Comparison of ENCODE assay signal across 15 mouse cellular contexts in genomic region chr11:115171125-115171524, GRCm38 (mm10). TPM values are rescaled to one million over a fixed set of nuclear protein-coding genes. Genes with fewer than 3 reads are reported as not detected.
DNase-seq lines count a peak whose midpoint lies in the region; ATAC-seq and TF ChIP-seq lines count a peak whose summit lies in the region.
"Had no signal": no experiment of that assay in that cellular context is flagged by ENCODE, and none has a peak within 500 bp of the region (broad histone marks: within the 10 kb centered on the region; RNA-seq: fewer than 3 reads in every experiment).

No protein-coding gene starts in this region.

- ATAC-seq in midbrain, embryonic 14.5 days (ENCODE audit: low FRiP score, low TSS enrichment), result no peak
- no peak for ATAC-seq in neural tube, embryonic 15.5 days (ENCODE audit: low FRiP score)
- ATAC-seq: midbrain, embryonic 15.5 days had no signal

- no peak for TF ChIP-seq CTCF in cerebellum, adult 2 months (IDR thresholded peaks at IDR 0.05; ENCODE audit: borderline replicate concordance, insufficient read depth, low read depth, low read length)

- peak; percentile 73 to 78 for DNase-seq in cerebellum, adult 2 months
- DNase-seq in cerebellum, adult 8-10 months, result no peak
- DNase-seq in midbrain, embryonic 10.5 days (ENCODE audit: low spot score), result no peak
- no peak for DNase-seq in midbrain, embryonic 14.5 days
- DNase-seq in kidney, adult 9 months, result peak; percentile 81
- no peak for DNase-seq in heart, adult 18-20 months
- DNase-seq in frontal cortex, adult 2 months (ENCODE audit: extremely low spot score in 1 of 2, low spot score in 1 of 2), result no peak
- DNase-seq: adrenal gland, postnatal 25 days; gastrocnemius, postnatal 14 days; lung, embryonic 14.5 days had no signal

- no peaks in the 10 kb centered on the region for H3K36me3 ChIP-seq in midbrain, embryonic 10.5 days
- no peaks in the 10 kb centered on the region for H3K36me3 ChIP-seq in midbrain, embryonic 14.5 days (ENCODE audit: control insufficient read depth, insufficient read depth, low read length)
- no peaks in the 10 kb centered on the region for H3K36me3 ChIP-seq in neural tube, embryonic 15.5 days
- H3K36me3 ChIP-seq: forebrain, embryonic 12.5 days; heart, embryonic 15.5 days; midbrain, embryonic 15.5 days had no signal

- no peak overlapping the region for H3K27ac ChIP-seq in cerebellum, adult 2 months (ENCODE audit: insufficient read depth, low read length)
- 0 out of 2 replicates have a peak overlapping the region, but pooled peaks have one; percentile 9 for H3K27ac ChIP-seq in midbrain, embryonic 10.5 days (replicated peaks)
- no peak overlapping the region for H3K27ac ChIP-seq in midbrain, embryonic 14.5 days (replicated peaks; ENCODE audit: low read depth, low read length)
- no peak overlapping the region for H3K27ac ChIP-seq in neural tube, embryonic 15.5 days (replicated peaks)
- H3K27ac ChIP-seq: forebrain, embryonic 12.5 days; heart, embryonic 15.5 days; midbrain, embryonic 15.5 days had no signal

- no peak for TF ChIP-seq POLR2A in cerebellum, adult 2 months (IDR thresholded peaks at IDR 0.05; ENCODE audit: borderline replicate concordance, insufficient read depth, low read length)

- H3K9me3 ChIP-seq in midbrain, embryonic 10.5 days (replicated peaks), result no peaks in the 10 kb centered on the region
- H3K9me3 ChIP-seq in midbrain, embryonic 14.5 days (ENCODE audit: control insufficient read depth, low read length), result no peaks in the 10 kb centered on the region
- H3K9me3 ChIP-seq in neural tube, embryonic 15.5 days (replicated peaks), result no peaks in the 10 kb centered on the region
- H3K9me3 ChIP-seq: forebrain, embryonic 12.5 days; heart, embryonic 15.5 days; midbrain, embryonic 15.5 days had no signal

- no peak overlapping the region for H3K9ac ChIP-seq in midbrain, embryonic 14.5 days (replicated peaks; ENCODE audit: low read length)
- H3K9ac ChIP-seq in neural tube, embryonic 15.5 days (replicated peaks), result no peak overlapping the region
- H3K9ac ChIP-seq: forebrain, embryonic 12.5 days; heart, embryonic 15.5 days; lung, embryonic 14.5 days; midbrain, embryonic 15.5 days had no signal

- H3K27me3 ChIP-seq in cerebellum, adult 2 months (ENCODE audit: control insufficient read depth, insufficient read depth, low read length), result no peaks in the 10 kb centered on the region
- peaks cover 58% of the 10 kb centered on the region for H3K27me3 ChIP-seq in midbrain, embryonic 10.5 days (ENCODE audit: low read depth, poor library complexity, severe bottlenecking)
- no peaks in the 10 kb centered on the region for H3K27me3 ChIP-seq in midbrain, embryonic 14.5 days (ENCODE audit: control insufficient read depth, insufficient read depth, low read length)
- H3K27me3 ChIP-seq in neural tube, embryonic 15.5 days (replicated peaks), result peaks cover 2% of the 10 kb centered on the region; the same call in 1 of the 2 replicates

- 17% methylated on average over 8 of the region's 8 CpGs for WGBS in cerebellum, adult 2 months
- 50% methylated on average over 8 of the region's 8 CpGs for WGBS in midbrain, embryonic 10.5 days
- WGBS in midbrain, embryonic 14.5 days, result 54% methylated on average over 8 of the region's 8 CpGs
- WGBS in neural tube, embryonic 15.5 days, result 31% methylated on average over 8 of the region's 8 CpGs

- peaks cover 24% of the 10 kb centered on the region for H3K4me1 ChIP-seq in cerebellum, adult 2 months (ENCODE audit: control insufficient read depth, insufficient read depth, low read length)
- H3K4me1 ChIP-seq in midbrain, embryonic 10.5 days, result peaks cover 57% of the 10 kb centered on the region
- peaks cover 25% of the 10 kb centered on the region for H3K4me1 ChIP-seq in midbrain, embryonic 14.5 days (ENCODE audit: control insufficient read depth, insufficient read depth, low read length)
- H3K4me1 ChIP-seq in neural tube, embryonic 15.5 days, result peaks cover 51% of the 10 kb centered on the region

- H3K4me2 ChIP-seq in midbrain, embryonic 14.5 days (ENCODE audit: low read length), result no peak overlapping the region
- peak overlapping the region; percentile 6; the same call in 1 of the 2 replicates for H3K4me2 ChIP-seq in neural tube, embryonic 15.5 days
- H3K4me2 ChIP-seq: forebrain, embryonic 12.5 days; heart, embryonic 15.5 days; lung, embryonic 14.5 days; midbrain, embryonic 15.5 days had no signal

- H3K4me3 ChIP-seq in cerebellum, adult 2 months (replicated peaks; ENCODE audit: insufficient read depth, low read depth, low read length), result no peak overlapping the region
- no peak overlapping the region for H3K4me3 ChIP-seq in midbrain, embryonic 10.5 days
- H3K4me3 ChIP-seq in midbrain, embryonic 14.5 days (replicated peaks; ENCODE audit: low read depth, low read length), result no peak overlapping the region
- H3K4me3 ChIP-seq in neural tube, embryonic 15.5 days (replicated peaks), result no peak overlapping the region
- H3K4me3 ChIP-seq: forebrain, embryonic 12.5 days; heart, embryonic 15.5 days; midbrain, embryonic 15.5 days had no signal

RNA-seq across cellular contexts. Expression of gene Slc9a3r1, which starts 8.0 kb away (rescaled TPM):
- polyA plus RNA-seq in cerebellum, adult 2 months (2012; rRNA removed), result 87.2 and 87.9 TPM in 2 replicates
- 36.8 and 37.8 TPM in 2 replicates for polyA plus RNA-seq in midbrain, embryonic 10.5 days (2016; fragmentation: Nextera tagmentation; extraction: Ambion mirVana)
- polyA plus RNA-seq in midbrain, embryonic 14.5 days (2014; fragmentation: Nextera tagmentation; extraction: Ambion mirVana), result 44.3 and 46.6 TPM in 2 replicates
- polyA plus RNA-seq in neural tube, embryonic 15.5 days (2015; fragmentation: Nextera tagmentation; extraction: Ambion mirVana), result 45.5 and 80.6 TPM in 2 replicates
- 1 to 10 TPM; 7.7 to 9.1 TPM for total RNA-seq in heart, adult 18-20 months (2021)
- 85.4 and 93.7 TPM in 2 replicates for polyA plus RNA-seq in frontal cortex, adult 2 months (2012; rRNA removed)

RNA-seq across cellular contexts. Expression of gene Tmem104, which starts 16.2 kb away (rescaled TPM):
- 12.5 and 13.3 TPM in 2 replicates for polyA plus RNA-seq in cerebellum, adult 2 months (2012; rRNA removed)
- polyA plus RNA-seq in midbrain, embryonic 10.5 days (2016; fragmentation: Nextera tagmentation; extraction: Ambion mirVana), result 7.1 and 11.3 TPM in 2 replicates
- 10.9 and 14.9 TPM in 2 replicates for polyA plus RNA-seq in midbrain, embryonic 14.5 days (2014; fragmentation: Nextera tagmentation; extraction: Ambion mirVana)
- 11.7 TPM in 2 replicates for polyA plus RNA-seq in neural tube, embryonic 15.5 days (2015; fragmentation: Nextera tagmentation; extraction: Ambion mirVana)
- 10 to 100 TPM; 10.9 to 12.9 TPM for total RNA-seq in heart, adult 18-20 months (2021)
- 10.2 and 10.4 TPM in 2 replicates for polyA plus RNA-seq in frontal cortex, adult 2 months (2012; rRNA removed)

RNA-seq across cellular contexts. Expression of gene Nat9, which starts 16.5 kb away (rescaled TPM):
- polyA plus RNA-seq in cerebellum, adult 2 months (2012; rRNA removed), result 30.8 and 37.5 TPM in 2 replicates
- polyA plus RNA-seq in midbrain, embryonic 10.5 days (2016; fragmentation: Nextera tagmentation; extraction: Ambion mirVana), result 17.8 and 19.5 TPM in 2 replicates
- polyA plus RNA-seq in midbrain, embryonic 14.5 days (2014; fragmentation: Nextera tagmentation; extraction: Ambion mirVana), result 17.4 and 21.2 TPM in 2 replicates
- 22.0 and 22.8 TPM in 2 replicates for polyA plus RNA-seq in neural tube, embryonic 15.5 days (2015; fragmentation: Nextera tagmentation; extraction: Ambion mirVana)
- total RNA-seq in heart, adult 18-20 months (2021), result 10 to 100 TPM; 20.7 to 25.1 TPM
- polyA plus RNA-seq in frontal cortex, adult 2 months (2012; rRNA removed), result 36.2 and 36.9 TPM in 2 replicates

RNA-seq across cellular contexts. Expression of gene Cd300lf, which starts 37.3 kb away (rescaled TPM):
- polyA plus RNA-seq in cerebellum, adult 2 months (2012; rRNA removed), result 0.57 and 0.72 TPM in 2 replicates
- 0.21 TPM in 1 of 2 replicates, not detected in the other for polyA plus RNA-seq in midbrain, embryonic 10.5 days (2016; fragmentation: Nextera tagmentation; extraction: Ambion mirVana)
- polyA plus RNA-seq in midbrain, embryonic 14.5 days (2014; fragmentation: Nextera tagmentation; extraction: Ambion mirVana), result not detected in 2 replicates
- 0.20 and 0.27 TPM in 2 replicates for polyA plus RNA-seq in neural tube, embryonic 15.5 days (2015; fragmentation: Nextera tagmentation; extraction: Ambion mirVana)
- total RNA-seq in heart, adult 18-20 months (2021), result under 1 TPM in 1 of 2 experiments, not detected in 1; 0.36 TPM
- 0.12 and 0.29 TPM in 2 replicates for polyA plus RNA-seq in frontal cortex, adult 2 months (2012; rRNA removed)
- total RNA-seq: gastrocnemius, postnatal 14 days had no signal
- polyA plus RNA-seq: C2C12 had no signal

Comparison
In these comparisons a context has a peak if more than half of its experiments do, and no peak if none do; other contexts are left out.
1. DNase-seq: peak in cerebellum, adult 2 months (2 of 2) and kidney, adult 9 months (single experiment); none in cerebellum, adult 8-10 months (single experiment), midbrain, embryonic 10.5 days (single experiment), midbrain, embryonic 14.5 days (single experiment), heart, adult 18-20 months (0 of 2) and frontal cortex, adult 2 months (0 of 2).